Mouse (Mus musculus): Measurements from ENCODE around the gene Hpd.
"Not testable (repeated sequence)": the region's sequence is repeated elsewhere in the genome, so short reads cannot be mapped to it uniquely, and the experiment has no call there.

Hpd gene

DNA sequence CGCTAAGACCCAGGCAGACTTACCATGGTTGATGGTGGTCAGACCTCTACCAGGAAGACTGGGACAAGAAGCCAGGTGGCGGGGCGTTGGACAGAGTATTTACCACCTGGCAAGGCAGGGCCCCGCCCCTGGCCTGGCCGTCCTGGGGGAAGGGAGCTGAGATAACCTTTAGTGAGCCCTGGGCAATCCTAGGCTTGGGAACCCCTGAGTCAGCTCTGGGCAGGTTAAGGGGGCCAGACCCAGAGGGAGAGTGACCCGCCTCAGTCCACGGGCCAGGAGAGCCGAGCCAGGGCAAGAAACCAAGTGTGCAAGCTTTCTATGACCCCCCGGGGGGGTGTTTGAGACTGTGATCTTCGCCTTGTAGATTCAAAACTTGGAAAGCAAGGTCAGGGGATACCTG is at the start of gene Hpd:
Hpd (minus strand) TSS at position 77 of the 400 bp plus-strand sequence.
- no peak for DNase-seq (ENCODE audit: low spot score)

DNA sequence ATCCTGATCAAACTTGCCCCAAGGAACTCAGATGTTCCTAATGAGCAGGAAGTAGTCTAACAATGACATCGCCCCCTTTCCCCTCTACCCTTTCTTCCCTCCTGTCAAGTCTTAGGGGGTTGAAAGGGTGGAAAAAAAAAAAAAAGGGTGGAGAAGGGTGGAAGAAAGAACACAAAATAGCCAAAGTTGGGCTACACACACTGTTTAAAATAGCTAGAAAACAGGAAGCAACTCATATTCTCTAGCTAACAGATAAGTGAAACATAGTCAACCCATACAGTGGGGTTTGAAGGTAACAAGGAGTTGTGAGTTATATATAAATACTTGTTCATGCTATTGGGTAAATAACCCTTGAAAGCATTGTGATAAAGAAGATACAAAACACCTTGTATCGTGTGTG is 49.7 kb upstream of the Hpd start:
- DNase-seq (ENCODE audit: low spot score), result no peak

DNA sequence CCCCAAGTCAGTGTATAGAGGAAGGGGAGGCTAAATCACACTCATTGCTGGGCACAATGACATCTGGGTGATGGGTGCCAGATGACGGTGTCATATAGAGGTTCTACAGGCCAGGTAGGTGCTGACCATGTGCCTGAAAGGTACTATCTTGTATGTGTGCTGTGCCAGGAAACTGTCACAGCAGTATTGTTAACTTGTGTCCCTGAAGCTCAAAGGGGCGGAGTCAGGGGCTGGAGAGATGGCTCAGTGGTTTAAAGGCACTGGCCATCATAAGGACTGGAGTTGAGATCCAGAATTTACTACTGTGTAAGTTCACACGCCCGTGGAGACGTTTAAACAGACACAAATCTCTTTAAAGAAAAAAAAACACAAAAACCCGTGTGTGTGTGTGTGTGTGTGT is 46.8 kb upstream of the Hpd start:
- DNase-seq (ENCODE audit: low spot score), result no peak

DNA sequence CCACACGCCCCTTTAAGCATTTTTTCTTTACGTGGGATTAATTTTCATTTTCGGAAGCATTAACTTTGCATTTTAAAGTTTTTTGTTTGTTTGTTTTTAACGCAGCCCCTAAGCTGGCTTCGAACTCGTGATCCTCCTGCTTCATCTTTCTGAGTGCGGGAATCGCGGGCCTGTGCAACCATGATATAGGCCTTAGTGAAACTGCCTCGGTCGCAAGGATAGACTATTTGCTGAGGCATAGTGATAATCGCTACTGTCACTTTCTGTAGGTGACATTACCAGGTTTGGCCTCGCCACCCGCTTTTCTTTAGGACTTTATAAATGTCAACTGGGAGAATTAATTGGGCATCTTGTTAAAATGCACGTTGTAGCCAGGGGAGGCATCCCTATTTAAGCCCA is 46.0 kb upstream of the Hpd start:
- DNase-seq (ENCODE audit: low spot score), result no peak

DNA sequence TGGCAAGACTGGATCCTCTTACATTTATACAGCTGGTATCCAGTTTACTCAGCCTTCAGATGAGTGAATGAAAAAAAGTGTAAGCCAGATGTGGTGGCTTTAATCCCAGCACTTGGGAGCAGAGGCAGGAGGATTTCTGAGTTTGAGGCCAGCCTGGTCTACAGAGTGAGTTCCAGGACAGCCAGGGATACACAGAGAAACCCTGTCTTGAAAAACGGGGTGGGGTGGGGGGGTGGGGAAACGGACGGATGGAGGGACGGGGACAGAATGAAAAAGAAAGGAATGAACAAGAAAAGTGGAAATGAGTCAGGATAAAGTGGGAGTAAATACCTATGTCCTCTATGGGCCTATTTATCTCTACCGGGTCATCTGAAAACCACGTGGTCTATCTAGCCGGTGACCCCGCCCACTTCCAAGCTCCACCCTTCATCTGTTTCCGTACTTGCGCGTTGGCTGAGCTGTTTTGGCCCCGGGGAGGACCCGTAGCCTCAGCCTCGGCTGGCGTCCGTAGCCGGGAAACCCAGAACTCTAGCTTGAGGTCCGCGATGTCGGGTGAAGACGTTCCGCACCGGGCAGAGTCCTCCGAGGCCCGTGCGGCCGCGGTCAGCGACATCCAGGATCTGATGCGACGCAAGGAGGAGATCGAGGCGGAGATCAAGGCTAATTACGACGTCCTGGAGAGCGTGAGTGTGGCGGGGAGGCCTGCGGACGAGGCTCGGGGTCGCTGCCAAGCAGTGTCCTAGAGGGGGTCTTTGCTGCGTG is 45.4 kb upstream of the Hpd start:
- DNase-seq (ENCODE audit: low spot score), result peak; percentile 96

DNA sequence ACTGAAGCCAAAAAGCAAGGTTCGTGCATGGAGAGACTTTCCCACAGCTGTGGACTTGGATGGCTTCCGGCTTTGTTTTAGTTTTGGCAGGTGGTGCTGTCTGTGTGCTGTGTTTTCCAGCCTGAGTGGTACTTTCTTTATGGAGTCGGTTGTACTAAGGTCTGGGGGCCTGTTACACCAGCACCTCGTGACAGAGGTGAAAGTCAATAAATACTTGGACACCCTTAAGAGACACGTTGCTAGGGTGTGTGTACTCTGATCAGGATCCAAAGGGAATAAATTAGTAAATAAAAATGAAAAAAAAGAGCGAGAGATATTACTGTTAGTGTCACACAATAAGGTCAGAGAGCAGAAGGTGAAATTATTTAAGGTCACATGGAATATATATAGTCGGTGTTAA is 44.3 kb upstream of the Hpd start:
- no peak for DNase-seq (ENCODE audit: low spot score)

DNA sequence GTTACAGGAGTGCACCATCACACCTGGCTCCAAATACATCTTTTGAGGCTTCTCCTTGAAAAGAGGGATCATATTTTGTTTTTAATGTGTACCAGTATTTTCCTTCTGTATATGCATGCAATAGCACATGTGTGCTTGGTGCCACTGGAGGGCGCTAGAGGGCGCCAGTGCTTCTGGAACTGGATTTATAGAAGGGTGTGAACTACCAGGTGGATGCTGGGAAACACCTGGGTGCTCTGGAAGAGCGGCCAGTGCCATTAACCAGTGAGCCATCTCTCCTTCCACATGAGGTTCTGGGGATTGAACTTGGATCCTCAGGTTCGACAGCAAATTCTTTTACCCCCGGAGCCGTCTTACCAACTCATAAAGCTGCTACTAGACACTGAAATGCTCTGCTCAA is 41.3 kb upstream of the Hpd start:
- not testable (repeated sequence) for DNase-seq (ENCODE audit: low spot score)

DNA sequence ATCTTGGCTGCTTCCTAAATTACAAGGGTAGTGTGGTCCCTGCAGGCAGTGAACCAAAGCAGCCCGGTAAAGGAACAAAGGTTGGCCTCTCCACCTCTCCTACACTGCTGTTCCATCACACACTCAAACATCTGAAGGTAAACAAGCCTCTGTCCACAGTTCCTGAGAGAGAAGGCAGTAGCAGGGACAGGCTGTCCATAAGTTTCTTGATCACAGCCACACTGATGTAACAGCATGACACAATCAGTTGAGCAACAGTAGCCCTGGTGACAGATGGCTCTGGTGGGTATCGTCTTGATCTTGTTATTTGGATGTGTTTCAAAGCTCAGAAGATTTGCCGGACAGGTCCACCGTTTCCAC is 40.5 kb upstream of the Hpd start:
- no peak for DNase-seq (ENCODE audit: low spot score)

DNA sequence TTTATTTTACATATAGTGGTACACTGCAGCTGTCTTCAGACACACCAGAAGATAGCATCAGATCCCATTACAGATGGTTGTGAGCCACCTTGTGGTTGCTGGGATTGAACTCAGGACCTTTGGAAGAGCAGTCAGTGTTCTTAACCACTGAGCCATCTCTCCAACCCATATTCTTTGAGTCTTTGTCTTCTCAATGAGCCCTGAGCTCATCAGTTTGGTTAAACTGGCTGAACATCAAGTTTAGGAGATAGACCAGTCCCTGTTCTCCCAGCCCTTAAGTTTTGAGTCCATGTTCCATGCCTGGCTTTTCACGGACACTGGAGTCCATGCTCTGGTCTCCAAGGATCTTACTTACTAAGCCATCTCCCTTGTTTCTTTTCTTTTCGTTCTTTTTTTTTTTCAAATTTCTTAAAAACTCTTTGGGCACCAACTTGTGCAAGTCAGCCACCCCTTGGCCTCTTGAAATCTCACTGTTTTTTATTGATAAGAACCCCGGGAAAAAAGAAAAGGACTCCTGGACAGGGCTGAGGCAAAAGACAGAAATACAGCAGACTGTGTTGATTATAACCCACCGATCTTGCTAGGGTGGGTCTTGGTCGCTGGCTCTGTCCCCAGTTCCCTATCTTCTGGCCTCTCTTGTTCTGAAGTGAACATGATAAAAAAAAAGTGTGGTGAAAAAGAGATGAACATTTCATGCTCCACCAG is 40.0 kb upstream of the Hpd start:
- DNase-seq (ENCODE audit: low spot score), result not testable (repeated sequence)

DNA sequence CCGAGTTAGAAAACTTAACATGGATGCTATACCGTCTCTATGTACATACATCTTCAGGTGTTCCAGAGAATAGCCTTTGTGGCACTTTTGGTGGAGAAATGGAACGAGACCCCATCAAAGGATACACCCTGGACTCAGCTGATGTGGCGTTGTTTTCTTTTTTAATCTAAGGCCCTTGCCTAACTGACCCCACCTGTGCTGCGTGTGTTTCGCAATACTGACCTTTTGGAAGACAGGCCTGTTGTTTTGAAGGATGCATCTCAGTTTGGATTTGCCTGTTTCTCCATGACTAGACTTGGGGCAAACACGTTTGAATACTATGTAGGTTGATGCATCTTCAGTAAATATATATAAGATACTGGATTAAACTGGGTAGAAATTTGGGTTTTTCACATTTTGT is 21.1 kb upstream of the Hpd start:
- DNase-seq (ENCODE audit: low spot score), result not testable (repeated sequence)

DNA sequence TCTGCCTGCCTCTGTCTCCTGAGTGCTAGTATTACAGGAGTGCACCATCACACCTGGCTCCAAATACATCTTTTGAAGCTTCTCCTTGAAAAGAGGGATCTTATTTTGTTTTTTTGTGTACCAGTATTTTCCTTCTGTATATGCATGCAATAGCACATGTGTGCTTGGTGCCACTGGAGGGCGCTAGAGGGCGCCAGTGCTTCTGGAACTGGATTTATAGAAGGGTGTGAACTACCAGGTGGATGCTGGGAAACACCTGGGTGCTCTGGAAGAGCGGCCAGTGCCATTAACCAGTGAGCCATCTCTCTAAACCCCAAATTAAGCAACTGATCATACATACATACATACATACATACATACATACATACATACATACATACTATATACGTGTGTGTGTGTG is 20.2 kb upstream of the Hpd start:
- DNase-seq (ENCODE audit: low spot score), result not testable (repeated sequence)

DNA sequence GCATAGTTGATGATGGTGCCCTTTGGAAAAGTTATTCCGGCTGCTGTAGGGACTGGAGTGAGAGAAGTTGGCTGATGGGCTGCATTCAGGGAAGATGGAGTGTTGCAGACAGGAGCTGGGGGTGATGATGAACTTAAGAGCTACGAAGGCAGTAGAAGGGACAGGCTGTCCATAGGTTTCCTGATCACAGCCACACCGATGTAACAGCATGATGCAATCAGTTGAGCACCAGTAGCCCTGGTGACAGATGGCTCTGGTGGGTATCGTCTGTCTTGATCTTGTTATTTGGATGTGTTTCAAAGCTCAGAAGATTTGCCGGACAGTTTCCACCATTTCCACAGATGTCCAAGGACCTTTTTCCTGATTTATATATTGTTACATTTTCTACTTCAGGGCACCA is 19.5 kb upstream of the Hpd start:
- DNase-seq (ENCODE audit: low spot score), result no peak

DNA sequence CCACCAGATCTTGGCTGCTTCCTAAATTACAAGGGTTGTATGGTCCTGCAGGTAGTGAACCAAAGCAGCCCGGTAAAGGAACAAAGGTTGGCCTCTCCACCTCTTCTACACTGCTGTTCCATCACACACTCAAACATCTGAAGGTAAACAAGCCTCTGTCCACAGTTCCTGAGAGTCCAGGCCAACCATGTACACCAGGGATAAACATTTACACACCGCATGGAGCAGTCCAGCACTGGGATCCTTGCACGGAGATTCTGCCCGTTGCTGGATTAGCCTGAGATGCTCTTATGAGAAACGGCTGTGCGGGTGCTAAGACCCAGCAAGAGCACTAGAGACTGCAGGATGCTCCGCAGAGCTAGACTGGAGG is 19.0 kb upstream of the Hpd start:
- DNase-seq (ENCODE audit: low spot score), result no peak

DNA sequence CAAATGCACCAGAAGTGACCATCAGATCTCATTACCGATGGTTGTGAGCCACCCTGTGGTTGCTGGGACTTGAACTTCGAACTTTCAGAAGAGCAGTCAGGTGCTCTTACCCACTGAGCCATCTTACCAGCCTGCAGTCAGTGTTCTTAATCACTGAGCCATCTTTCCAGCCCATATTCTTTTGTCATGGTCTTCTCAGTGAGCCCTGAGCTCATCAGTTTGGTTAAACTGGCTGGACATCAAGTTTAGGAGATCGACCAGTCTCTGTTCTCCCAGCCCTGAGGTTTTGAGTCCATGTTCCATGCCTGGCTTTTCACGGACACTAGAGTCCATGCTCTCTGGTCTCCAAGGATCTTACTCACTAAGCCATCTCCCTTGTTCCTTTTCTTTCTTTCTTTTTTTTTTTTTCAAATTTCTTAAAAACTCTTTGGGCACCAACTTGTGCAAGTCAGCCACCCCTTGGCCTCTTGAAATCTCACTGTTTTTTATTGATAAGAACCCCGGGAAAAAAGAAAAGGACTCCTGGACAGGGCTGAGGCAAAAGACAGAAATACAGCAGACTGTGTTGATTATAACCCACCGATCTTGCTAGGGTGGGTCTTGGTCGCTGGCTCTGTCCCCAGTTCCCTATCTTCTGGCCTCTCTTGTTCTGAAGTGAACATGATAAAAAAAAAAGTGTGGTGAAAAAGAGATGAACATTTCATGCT is 18.4 kb upstream of the Hpd start:
- DNase-seq (ENCODE audit: low spot score), result not testable (repeated sequence)

DNA sequence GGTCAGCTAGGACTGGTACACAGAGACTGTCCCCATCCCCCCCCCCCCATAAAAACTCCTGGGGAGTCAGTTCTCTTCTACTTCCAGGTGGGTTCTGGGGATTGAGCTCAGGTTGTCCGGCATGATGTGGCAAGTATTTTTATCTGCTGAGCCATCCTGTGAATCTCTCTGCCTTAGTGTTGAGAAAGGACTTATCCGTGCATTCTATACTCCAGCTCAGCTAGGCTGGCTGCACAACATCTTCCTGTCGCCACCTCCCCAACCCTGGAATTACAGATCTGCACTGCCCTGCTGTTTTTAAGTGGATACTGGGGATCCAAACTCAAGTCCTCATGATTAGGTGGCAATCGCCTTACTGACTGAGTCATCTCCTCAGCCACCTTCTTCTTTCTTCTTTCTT is 16.0 kb upstream of the Hpd start:
- no peak for DNase-seq (ENCODE audit: low spot score)

DNA sequence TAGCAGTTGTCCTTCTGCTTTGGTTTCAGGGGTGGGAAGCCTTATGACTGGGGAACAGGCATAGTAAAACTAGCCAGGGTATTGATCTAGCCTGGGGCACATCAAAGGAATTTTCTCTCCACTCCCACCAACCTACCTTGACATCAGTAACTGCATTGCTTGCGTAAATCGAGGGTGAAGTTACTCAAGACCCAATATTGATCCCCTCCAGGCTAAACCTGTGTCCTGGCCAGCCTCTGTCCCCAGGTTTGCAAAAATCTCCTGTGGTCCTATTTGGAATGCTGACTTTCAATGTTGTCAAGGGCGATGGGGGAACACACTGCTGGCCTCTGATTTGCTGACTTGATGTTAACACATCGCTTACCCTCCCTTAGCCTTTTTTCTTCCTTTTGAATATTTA is 14.2 kb upstream of the Hpd start:
- no peak for DNase-seq (ENCODE audit: low spot score)

DNA sequence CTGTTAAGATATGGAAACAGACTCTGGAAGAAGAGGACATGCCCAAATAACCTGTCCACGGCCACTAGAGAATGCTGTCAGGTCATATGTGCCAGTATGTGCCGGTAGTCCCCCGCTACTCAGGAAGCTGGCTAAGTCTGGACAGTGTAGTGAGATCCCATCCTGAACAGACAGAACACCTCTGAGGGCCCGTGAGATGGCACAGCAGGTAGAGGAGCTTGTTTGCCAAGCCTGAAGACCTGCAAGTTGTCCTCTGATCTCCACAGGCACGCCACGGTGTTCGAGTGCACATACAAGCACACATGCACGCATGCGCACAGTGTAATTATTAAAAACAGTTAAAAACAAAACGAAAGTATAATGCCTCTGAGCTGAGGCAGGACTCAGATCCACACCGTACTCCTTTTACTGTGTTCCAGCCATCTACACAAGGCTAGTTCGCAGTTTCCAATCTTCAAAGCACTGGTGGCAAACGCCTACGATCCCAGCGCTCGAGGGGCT is 13.0 kb upstream of the Hpd start:
- no peak for DNase-seq (ENCODE audit: low spot score)

DNA sequence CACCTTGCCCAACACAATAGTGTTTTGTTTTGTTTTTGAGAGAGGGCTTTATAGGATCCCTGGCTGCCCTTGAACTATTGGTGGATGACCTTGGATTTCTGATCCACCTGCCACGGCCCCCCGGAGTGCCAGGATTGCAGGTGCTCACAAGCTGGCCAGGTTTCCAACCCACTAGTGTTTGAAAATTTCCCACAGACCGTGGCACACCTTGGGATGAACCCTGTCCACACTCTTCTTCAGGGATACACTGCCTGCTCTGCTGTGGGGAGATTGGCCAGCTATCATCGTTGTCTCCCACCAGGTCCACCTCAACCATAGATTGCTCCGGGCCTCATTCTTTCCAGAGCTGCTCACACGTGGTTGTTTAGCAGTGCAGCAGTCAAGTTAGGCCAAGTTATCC is 12.3 kb upstream of the Hpd start:
- no peak for DNase-seq (ENCODE audit: low spot score)

DNA sequence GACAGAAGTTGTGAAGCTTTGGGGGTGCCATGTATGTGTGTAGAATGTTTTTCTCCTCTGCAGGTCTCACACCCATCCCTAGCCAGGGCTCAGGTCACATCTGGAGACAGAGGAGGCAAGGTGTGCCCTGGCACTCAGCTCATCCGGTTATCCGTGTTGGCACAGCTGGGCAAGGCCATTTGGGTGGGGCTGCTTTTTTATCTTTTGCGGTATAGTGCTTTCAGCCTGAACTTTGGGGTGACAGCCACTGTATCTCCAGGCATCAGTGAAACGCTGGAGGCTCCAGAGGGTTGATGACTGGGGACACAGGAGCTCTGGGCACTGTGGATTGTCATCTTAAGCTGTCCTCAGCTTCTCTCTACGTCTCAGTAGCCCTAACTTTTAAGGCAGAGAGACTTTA is 10.9 kb upstream of the Hpd start:
- no peak for DNase-seq (ENCODE audit: low spot score)

DNA sequence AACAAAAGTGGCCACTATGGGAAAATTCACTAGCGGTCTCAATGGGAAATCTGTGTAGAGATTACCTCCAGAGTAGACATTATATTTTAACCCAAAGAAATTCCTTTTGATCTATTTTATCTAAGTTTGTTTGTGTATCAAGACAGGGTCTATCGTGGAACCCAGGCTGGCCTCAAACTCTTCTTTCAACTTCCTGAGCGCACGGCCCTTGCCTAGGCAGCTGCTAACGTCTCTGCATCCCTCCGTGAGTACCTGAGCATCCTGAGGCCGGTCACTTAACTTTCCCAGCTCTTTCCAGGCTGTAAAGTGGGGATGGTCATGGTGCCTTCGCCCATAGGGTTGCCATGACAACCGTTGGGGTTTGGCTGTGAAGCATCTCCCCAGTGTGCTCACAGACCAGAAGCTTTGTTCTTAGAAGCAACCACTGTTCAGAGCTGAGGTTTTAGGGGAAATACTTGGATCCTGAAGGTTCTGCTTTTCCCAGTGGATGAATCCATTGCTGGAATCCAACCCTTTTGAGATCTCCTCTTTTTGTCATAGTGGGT is 10.2 kb upstream of the Hpd start:
- no peak for DNase-seq (ENCODE audit: low spot score)

DNA sequence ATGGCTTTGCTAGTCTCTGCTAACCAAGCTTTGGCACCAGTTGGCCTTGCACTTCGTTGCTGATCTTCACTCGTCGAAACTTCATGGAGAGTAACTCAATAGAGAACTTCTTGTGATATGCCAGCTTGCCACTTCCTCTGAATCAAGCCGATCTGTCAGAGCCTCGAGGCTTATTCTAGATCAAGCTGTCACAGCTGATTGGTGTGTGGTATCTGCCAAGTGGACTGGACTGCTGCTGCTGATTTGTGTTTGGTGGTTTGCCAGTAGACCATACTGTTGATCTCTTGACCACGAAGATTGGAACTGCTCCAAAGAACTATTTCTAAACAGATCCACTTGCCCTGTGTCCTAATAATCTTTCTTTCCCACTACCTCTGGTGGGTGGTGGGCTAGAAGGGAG is 8.9 kb upstream of the Hpd start:
- DNase-seq (ENCODE audit: low spot score), result no peak

DNA sequence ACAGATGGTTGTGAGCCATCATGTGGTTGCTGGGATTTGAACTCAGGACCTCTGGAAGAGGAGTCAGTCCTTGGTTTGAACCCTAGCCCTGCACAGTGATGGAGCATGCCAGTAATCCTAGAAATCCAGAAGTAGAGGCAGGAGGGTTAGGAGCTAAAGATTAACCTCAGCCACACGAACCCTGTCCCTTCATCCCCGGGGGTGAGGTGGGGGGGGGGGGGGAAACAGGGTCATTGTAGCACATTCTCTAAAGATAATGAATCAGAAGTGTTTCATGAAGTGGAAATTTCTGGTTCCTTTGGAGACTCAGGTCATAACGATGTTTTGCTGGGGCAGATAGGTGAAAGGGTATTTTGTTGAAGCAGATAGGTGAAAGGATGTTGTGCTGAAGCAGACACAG is 8.4 kb upstream of the Hpd start:
- no peak for DNase-seq (ENCODE audit: low spot score)

DNA sequence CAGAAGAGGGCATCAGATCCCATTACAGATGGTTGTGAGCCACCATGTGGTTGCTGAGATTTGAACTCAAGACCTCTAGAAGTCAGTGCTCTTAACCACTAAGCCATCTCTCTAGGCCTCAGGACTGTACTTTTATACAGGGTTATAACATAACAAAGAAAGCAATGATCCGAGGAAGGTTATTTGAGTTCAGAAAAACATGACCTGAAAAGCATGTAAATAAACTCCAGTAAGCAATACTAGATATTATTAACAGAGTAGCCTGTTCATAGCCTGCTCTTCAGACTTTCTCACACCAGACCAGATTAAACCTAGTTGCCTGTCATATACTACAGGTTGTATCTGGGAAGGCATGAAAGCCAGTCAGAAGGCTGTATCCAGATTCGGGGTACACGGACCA is 4.8 kb upstream of the Hpd start:
- DNase-seq (ENCODE audit: low spot score), result no peak

All from embryo, embryonic 10.5 days (tissue).